Mouse (Mus musculus) myocyte (in vitro differentiated cells): ENCODE data around the gene Hint1.

ENCODE experiments used
- CEBPB ChIP-seq: IDR thresholded peaks from 2 replicates; pipeline ENCODE4 v1.6.1; 2011; ENCODE audit warnings: mild to moderate bottlenecking, moderate library complexity; ENCODE audit not compliant: poor library complexity, insufficient read depth, severe bottlenecking
- E2F4 ChIP-seq: IDR thresholded peaks from one replicate; pipeline ENCODE4 v1.6.1; 2011; ENCODE audit warnings: mild to moderate bottlenecking, control low read depth, moderate library complexity; ENCODE audit not compliant: insufficient read depth
- MAX ChIP-seq: IDR thresholded peaks from one replicate; pipeline ENCODE4 v1.6.1; 2011; ENCODE audit warnings: low read depth, mild to moderate bottlenecking, control low read depth
- MYOD1 ChIP-seq, 3 experiments: IDR thresholded peaks; one replicate each; pipeline ENCODE4 v1.6.1; 2011; ENCODE audit warnings: control low read depth in 2 of 3, low read depth in 2 of 3, mild to moderate bottlenecking in 2 of 3, moderate library complexity in 1 of 3; ENCODE audit not compliant: insufficient read length in 2 of 3, control insufficient read depth in 1 of 3
- POLR2A ChIP-seq: IDR thresholded peaks from one replicate; pipeline ENCODE4 v1.6.1; 2011; ENCODE audit warnings: low read depth, mild to moderate bottlenecking, control low read depth, moderate library complexity; ENCODE audit not compliant: insufficient read length
- POLR2AphosphoS2 ChIP-seq: IDR thresholded peaks from one replicate; pipeline ENCODE4 v1.6.1; 2011; ENCODE audit warnings: low read depth, control low read depth; ENCODE audit not compliant: insufficient read length
- REST ChIP-seq: IDR thresholded peaks from one replicate; pipeline ENCODE4 v1.6.1; 2011; ENCODE audit warnings: mild to moderate bottlenecking, control low read depth, moderate library complexity; ENCODE audit not compliant: insufficient read depth, insufficient read length
- SRF ChIP-seq: IDR thresholded peaks from one replicate; pipeline ENCODE4 v1.6.1; 2011; ENCODE audit warnings: low read depth; ENCODE audit not compliant: control insufficient read depth, insufficient read length
- TCF12 ChIP-seq: IDR thresholded peaks from one replicate; pipeline ENCODE4 v1.6.1; 2011; ENCODE audit warnings: mild to moderate bottlenecking, control low read depth; ENCODE audit not compliant: poor library complexity, insufficient read depth, severe bottlenecking
- TCF3 ChIP-seq: IDR thresholded peaks from one replicate; pipeline ENCODE4 v1.6.1; 2011; ENCODE audit warnings: low read depth, control low read depth; ENCODE audit not compliant: insufficient read length
- USF1 ChIP-seq: IDR thresholded peaks from one replicate; pipeline ENCODE4 v1.6.1; 2011; ENCODE audit warnings: low read depth, mild to moderate bottlenecking, control low read depth, moderate library complexity

GRCm38 (mm10) chr11:54912503-54913316, 46.5 kb downstream of the Hint1 start:
- TF ChIP-seq E2F4 (no peak), POLR2A (no peak), MAX (no peak), CEBPB (no peak), TCF12 (no peak), POLR2AphosphoS2 (no peak), USF1 (no peak), REST (no peak), SRF (no peak), MYOD1 (IDR thresholded peaks at IDR 0.05; ENCODE audit: control insufficient read depth in 1 of 3, insufficient read length in 2 of 3, low read depth in 2 of 3) (no peak), TCF3 (no peak)
